Mouse (Mus musculus) mouse trophoblast stem cell (cell line): ENCODE measurements around the gene Bmp8b.
"Not testable (repeated sequence)": the region's sequence is repeated elsewhere in the genome, so short reads cannot be mapped to it uniquely, and the experiment has no call there.

Experiments used
- in situ Hi-C, 2 experiments: fragments of 300-500 bp; cut with MseI, MboI; formaldehyde crosslinking; loops; 2 replicates in 1 of 2; 3 replicates in 1 of 2; pipeline ENCODE4 v1.15.1; 2025

The Bmp8b gene

GRCm38 (mm10) chr4:123111275-123111983, 6.5 kb downstream of the Bmp8b start:
- in situ Hi-C loops, result not testable (repeated sequence)

DNA sequence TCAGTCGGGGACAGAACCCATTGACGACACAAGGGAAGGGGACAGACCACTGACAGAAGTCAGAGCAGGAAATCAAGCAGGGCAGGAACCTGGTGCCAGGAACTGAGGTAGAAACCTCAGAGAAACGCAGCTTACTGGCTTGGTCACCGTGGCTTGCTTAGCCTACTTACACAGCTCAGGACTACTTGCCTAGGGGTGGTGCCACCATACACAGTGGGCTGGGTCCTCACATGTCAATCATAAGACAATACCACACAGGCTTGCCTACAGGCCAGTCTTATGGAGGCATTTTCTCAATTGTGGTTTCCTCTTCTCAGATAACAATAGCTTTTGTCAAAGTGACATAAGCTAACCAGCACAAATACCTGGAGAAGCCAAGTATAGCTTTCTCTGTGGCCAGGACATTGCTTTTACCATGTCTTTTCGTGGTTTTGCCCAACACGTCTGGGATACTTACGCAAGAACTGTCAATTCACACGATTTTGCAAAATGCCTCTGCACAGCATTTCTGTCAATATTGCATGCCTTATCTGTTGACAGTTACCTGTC, 7.3 kb downstream of the Bmp8b start:
- in situ Hi-C loops, result no loop called here

- in situ Hi-C loops, result not testable (repeated sequence)
Measured at GRCm38 (mm10) chr4:123114651-123115050, 9.7 kb downstream of the Bmp8b start.

DNA sequence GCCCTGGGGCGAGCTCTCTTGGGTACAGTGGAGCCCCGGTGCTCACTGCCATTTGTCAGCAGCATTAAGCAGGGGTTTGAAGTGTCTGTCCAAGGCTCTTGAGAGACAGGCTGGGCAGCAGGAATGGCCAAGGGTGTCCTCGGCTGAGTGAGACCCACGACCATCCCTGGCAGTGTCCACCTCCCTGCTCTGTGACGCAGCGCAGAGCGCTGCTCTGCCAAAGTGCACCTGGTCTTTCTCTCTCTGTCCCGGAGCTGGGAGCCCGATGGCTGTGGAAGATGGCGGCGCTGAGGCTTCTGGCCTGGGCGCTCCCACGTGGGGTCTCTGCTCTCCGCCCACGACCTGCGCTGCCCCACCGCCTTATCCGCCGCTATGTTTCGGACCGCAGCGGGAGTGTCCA, 11.0 kb downstream of the Bmp8b start, which contains the start of gene Oxct2b:
TSS of gene Oxct2b (plus strand) at position 256 of the 400 bp plus-strand sequence.
- in situ Hi-C loops, result no loop called here

GRCm38 (mm10) chr4:123116640-123117039, 11.7 kb downstream of the Bmp8b start:
- in situ Hi-C loops, result not testable (repeated sequence)

DNA sequence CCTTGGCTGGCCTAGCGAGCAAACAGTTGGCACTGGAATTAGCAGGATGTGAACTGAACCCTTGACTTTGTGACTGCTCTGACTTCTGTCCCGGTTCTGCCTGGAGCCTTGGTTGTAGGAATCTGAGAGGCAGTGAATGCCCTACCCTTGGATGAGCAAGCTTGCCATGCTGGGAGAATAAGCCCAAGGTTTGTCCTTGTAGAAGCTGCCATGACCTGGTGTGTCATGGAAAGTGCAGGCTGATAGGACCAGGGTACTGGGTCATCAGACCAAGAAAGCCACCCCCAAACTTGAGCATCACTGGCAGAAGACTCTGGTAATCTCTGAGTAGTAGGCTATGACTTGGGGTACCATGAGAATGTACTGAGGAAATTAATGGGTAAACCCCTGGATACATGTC, 16.3 kb downstream of the Bmp8b start:
- in situ Hi-C loops, result no loop called here

DNA sequence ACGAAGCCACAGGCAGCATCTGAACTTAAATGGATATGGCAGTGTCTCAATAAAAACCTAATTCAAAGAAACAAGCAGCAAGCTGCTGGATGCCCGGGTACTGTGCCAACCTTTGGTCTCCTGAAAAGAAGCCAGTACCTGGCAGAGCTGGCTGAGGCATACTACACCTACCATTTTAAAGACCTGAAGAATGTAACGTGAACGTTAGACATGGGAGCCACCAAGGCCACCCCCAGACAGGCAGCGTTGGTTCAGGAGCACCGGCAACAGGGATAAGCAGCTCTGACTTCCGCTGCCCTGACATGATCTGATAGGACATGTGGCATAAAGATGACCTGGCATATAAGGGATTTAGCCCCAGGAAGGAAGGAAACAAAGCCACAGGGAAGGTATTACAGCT, 21.7 kb downstream of the Bmp8b start:
- in situ Hi-C loops, result no loop called here

DNA sequence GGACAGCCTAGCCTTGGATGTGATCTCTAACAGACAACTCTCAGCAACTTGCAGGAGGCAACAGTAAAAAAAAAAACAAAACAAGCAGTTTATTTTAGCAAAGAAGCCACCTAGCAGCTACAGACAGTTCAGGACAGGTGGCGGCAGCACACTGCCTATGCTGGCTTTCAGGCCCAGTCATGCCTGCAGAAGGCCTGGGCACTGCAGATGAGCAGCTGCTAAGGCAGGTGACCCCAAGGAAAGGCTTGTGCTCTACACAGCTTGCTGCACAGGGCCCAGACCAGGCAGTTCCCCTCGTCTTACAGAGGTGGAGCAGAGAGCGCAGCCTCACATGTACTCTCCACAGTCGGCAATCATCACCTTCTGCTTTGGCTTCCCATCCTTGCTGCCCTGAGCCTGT, 22.1 kb downstream of the Bmp8b start:
- in situ Hi-C loops, result no loop called here

DNA sequence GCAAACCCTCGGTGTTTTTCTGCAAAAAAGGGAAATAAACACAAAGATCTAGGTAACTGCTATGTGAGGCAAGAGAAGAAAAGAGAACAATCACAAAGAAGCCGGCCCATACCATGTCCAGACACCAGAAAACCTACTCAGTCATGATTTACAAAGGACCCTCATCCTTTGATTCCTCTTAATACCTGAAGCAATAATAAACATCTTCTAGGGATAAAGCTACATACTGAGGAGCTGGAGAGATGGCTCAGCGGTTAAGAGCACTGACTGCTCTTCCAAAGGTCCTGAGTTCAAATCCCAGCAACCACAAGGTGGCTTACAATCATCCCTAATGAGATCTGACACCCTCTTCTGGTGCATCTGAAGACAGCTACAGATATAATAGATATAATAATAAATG, 32.6 kb downstream of the Bmp8b start:
- in situ Hi-C loops, result no loop called here

DNA sequence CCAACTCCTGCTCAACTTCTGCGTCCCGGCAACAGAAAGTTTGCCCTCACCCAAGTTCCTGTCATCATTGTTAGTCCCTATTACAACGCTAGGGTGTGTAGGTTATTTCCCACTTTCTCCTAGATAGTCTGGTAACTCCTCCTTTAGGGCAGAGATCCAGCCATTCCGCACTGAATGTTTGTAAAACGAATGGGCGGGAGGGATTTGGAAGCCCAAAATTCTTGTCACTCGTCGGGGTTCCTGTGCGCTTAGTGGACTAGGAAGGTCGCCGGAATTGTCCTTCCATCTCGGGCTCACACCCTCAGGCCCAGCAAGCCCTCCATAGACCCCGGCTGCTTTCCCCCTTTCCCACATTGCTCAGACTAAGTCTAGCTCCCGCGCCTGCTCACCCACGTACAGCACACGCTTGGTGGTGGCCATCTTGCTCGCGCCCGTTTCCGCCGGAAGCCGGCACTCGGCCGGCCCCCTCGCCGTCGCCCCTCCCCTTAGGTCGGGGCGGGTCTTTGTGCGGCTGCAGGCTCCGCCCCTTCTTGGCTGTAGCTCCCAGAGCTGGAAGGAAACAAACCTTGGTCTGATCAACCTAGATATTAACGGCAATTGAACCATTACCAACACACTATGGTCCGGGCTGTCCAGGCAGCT, 34.7 kb downstream of the Bmp8b start, which contains the start of gene Ppie:
TSS of gene Ppie (minus strand) at position 439 of the 642 bp plus-strand sequence.
- in situ Hi-C loops, result no loop called here

DNA sequence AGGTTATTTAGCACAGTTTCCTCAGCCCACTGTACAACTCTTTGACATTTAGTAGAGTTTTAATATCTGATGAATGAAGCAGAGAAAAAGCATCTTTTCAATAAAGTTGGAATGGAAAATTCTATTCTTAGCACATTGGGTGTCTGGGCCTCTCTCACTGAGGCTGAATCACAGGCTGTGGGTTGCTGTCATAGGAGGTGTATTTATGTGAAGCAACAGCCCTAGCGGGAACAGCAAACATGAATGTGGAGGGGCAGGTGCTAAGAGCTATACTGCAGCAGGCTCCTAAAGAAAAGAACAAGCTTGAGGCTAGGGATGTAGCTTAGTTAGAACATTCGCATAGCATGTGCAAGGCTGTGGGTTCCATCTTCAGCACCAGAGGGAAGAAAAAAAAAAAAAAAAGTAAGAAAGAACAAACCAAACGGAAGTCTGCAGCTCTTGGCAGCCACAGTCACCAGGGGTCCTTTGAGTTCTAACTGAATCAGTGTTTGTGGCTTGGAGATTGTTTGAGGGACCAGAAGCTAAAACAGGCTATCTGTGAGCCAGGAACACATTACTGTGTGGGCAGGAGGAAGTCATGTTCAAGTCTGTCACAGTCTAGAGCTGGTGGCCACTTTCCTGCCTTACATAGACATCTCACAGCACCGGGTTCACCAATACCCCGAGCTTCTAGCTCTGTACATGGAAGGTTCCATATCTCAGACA, 42.6 kb downstream of the Bmp8b start:
- in situ Hi-C loops, result no loop called here

- in situ Hi-C loops, result loop anchor here (5.0 to 10.0 kb wide), 3 partner anchors 53 to 103 kb away; partner anchors contain the start of gene Nt5c1a (in 1 of the 2)
Measured at GRCm38 (mm10) chr4:123152003-123152402, 47.0 kb downstream of the Bmp8b start.

GRCm38 (mm10) chr4:123152976-123153375, 48.0 kb downstream of the Bmp8b start:
- in situ Hi-C loops, result loop anchor here (5.0 to 10.0 kb wide), 3 partner anchors 52 to 102 kb away; partner anchors contain the start of gene Nt5c1a (in 1 of the 2)

GRCm38 (mm10) chr4:123155004-123155403, 50.0 kb downstream of the Bmp8b start:
- in situ Hi-C loops, result loop anchor here (10.0 kb wide), 2 partner anchors 50 to 100 kb away; partner anchors contain the start of gene Nt5c1a (in 1 of the 2)

- in situ Hi-C loops, result loop anchor here (10.0 kb wide), 2 partner anchors 49 to 99 kb away; partner anchors contain the start of gene Nt5c1a (in 1 of the 2)
Measured at GRCm38 (mm10) chr4:123155427-123155826, 50.5 kb downstream of the Bmp8b start.

GRCm38 (mm10) chr4:123155840-123156239, 50.9 kb downstream of the Bmp8b start:
- in situ Hi-C loops, result loop anchor here (10.0 kb wide), 2 partner anchors 49 to 99 kb away; partner anchors contain the start of gene Nt5c1a (in 1 of the 2)

- in situ Hi-C loops, result no loop called here
Measured at GRCm38 (mm10) chr4:123160571-123160970, 55.6 kb downstream of the Bmp8b start.

DNA sequence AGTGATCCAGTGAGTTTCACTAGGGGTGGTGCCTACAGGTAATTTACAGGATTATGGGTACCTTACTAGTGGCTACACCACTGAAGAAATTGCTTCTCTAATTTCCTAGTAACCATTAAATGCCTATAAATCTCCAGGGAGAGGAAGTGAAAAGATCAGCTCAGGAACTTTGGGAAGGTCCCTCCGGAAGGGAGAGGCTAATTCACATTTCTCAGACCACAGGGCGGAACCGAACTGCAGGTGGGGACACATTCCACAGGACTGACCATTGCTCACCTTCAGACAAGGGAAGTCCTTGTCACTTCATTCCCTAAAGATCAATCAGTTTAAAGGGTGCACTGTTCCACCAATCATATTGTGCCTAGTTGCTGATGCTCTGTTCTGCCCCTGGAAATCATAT, 56.3 kb downstream of the Bmp8b start:
- in situ Hi-C loops, result not testable (repeated sequence)

GRCm38 (mm10) chr4:123162305-123162917, 57.4 kb downstream of the Bmp8b start:
- in situ Hi-C loops, result no loop called here

- in situ Hi-C loops, result no loop called here
Measured at GRCm38 (mm10) chr4:123164157-123164556, 59.2 kb downstream of the Bmp8b start.

- in situ Hi-C loops, result no loop called here
Measured at GRCm38 (mm10) chr4:123171811-123172210, 66.8 kb downstream of the Bmp8b start.
